Mouse (Mus musculus) cerebellum, adult 2 months (tissue): ENCODE measurements around the gene Mroh3.

Source experiments
- CTCF ChIP-seq: fragments of 200-500 bp; IDR thresholded peaks from 2 replicates; pipeline ENCODE4 v1.5.1; 2011; ENCODE audit warnings: low read depth, mild to moderate bottlenecking, control low read depth, low read length, moderate library complexity, borderline replicate concordance; ENCODE audit not compliant: insufficient read depth
- POLR2A ChIP-seq: fragments of 200-500 bp; IDR thresholded peaks from 2 replicates; pipeline ENCODE4 v1.6.1; 2011; ENCODE audit warnings: low read length, control low read depth, borderline replicate concordance; ENCODE audit not compliant: insufficient read depth

GRCm38 (mm10) chr1:136135777-136136444, 76.7 kb downstream of the Mroh3 start:
- TF ChIP-seq POLR2A, result no peak
- no peak for TF ChIP-seq CTCF
